Mouse (Mus musculus): ENCODE measurements around the gene Vmn1r40. TPM values are rescaled to one million over a fixed set of nuclear protein-coding genes. Genes with fewer than 3 reads are reported as not detected.

Vmn1r40 gene
- polyA plus RNA-seq (2016; fragmentation: Nextera tagmentation; extraction: Ambion mirVana), result not detected in 2 replicates

GRCm38 (mm10) chr6:89707240-89707639 lies at the start of gene Vmn1r40:
Vmn1r40 (plus strand) TSS chr6:89707540.
- H3K27me3 ChIP-seq (ENCODE audit: low read depth, poor library complexity, severe bottlenecking), result no peaks in the 10 kb centered on the region
- WGBS, result 80% methylated on average over 4 of the region's 4 CpGs
- 0 out of 2 replicates have a peak, but pooled peaks cover 4% of the 10 kb centered on the region for H3K9me3 ChIP-seq (replicated peaks)

DNA sequence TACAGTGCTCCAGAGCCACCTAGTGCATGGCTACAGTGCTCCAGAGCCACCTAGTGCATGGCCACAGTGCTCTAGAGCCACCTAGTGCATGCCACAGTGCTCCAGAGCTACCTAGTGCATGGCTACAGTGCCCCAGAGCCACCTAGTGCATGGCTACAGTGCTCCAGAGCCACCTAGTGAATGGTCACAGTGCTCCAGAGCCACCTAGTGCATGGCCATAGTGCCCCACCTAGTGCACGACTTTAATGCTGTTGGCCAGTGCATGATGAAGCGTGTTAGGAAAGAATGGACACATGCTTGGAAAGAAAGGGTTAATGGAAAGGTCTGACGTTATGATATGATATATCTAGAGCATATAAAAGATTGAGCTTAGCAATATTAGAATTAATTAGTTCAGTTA lies 49.0 kb upstream of the Vmn1r40 start:
- 89% methylated on average over 3 of the region's 3 CpGs for WGBS
- Histone ChIP-seq H3K27me3 (ENCODE audit: low read depth, poor library complexity, severe bottlenecking) (no peaks in the 10 kb centered on the region), H3K27ac (replicated peaks) (no peak overlapping the region), H3K4me3 (no peak overlapping the region), H3K9me3 (replicated peaks) (no peaks in the 10 kb centered on the region), H3K36me3 (peaks cover 4% of the 10 kb centered on the region), H3K4me1 (no peaks in the 10 kb centered on the region)
- no peak for DNase-seq (ENCODE audit: low spot score)

More at GRCm38 (mm10) chr6:89707240-89707639, at the start of gene Vmn1r40:
- Histone ChIP-seq H3K36me3 (no peaks in the 10 kb centered on the region), H3K4me1 (no peaks in the 10 kb centered on the region), H3K27ac (replicated peaks) (no peak within 1 kb of the TSS), H3K4me3 (no peak within 1 kb of the TSS)
- no peak for DNase-seq (ENCODE audit: low spot score)

GRCm38 (mm10) chr6:89658931-89659330 lies 48.4 kb upstream of the Vmn1r40 start:
- Histone ChIP-seq H3K27ac (replicated peaks) (no peak overlapping the region), H3K36me3 (peaks cover 10% of the 10 kb centered on the region), H3K27me3 (ENCODE audit: low read depth, poor library complexity, severe bottlenecking) (no peaks in the 10 kb centered on the region), H3K4me3 (no peak overlapping the region), H3K4me1 (no peaks in the 10 kb centered on the region), H3K9me3 (replicated peaks) (no peaks in the 10 kb centered on the region)
- no peak for DNase-seq (ENCODE audit: low spot score)
- 88% methylated on average over 6 of the region's 6 CpGs for WGBS

- 38% methylated on average over 7 of the region's 7 CpGs for WGBS
- H3K4me3 ChIP-seq, result no peak overlapping the region
Measured at GRCm38 (mm10) chr6:89659692-89660423, 47.5 kb upstream of the Vmn1r40 start.

DNA sequence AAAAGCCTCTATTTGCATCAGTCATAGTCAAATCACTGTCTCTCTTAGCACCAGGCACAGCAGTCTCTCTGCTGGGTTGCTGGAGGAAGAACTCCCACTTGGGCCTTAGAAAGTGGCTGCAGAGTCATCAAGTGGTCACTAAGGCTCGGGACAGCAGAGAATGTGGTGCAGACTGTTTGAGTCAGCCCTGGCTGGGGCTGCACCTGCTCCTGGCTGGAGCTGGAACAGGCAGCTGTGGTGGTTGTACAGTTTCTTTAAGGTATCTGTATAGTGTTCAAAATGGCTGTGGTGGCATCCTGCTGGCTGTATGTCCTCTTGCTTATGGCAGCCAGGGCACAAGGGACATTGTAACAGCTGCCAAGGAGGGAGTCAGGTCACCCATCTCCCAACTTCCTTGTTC lies 46.9 kb upstream of the Vmn1r40 start:
- H3K36me3 ChIP-seq, result peaks cover 18% of the 10 kb centered on the region
- WGBS, result 77% methylated on average over 1 of the region's 1 CpGs
- H3K4me3 ChIP-seq, result no peak overlapping the region
- H3K9me3 ChIP-seq (replicated peaks), result no peaks in the 10 kb centered on the region
- no peak for DNase-seq (ENCODE audit: low spot score)
- no peak overlapping the region for H3K27ac ChIP-seq (replicated peaks)
- 0 out of 2 replicates have a peak, but pooled peaks cover 3% of the 10 kb centered on the region for H3K4me1 ChIP-seq
- no peaks in the 10 kb centered on the region for H3K27me3 ChIP-seq (ENCODE audit: low read depth, poor library complexity, severe bottlenecking)

More at GRCm38 (mm10) chr6:89659692-89660423, 47.5 kb upstream of the Vmn1r40 start:
- Histone ChIP-seq H3K27me3 (ENCODE audit: low read depth, poor library complexity, severe bottlenecking) (no peaks in the 10 kb centered on the region), H3K36me3 (peaks cover 18% of the 10 kb centered on the region), H3K9me3 (replicated peaks) (no peaks in the 10 kb centered on the region), H3K4me1 (0 out of 2 replicates have a peak, but pooled peaks cover 1% of the 10 kb centered on the region), H3K27ac (replicated peaks) (no peak overlapping the region)
- peak; percentile 39 for DNase-seq (ENCODE audit: low spot score)

DNA sequence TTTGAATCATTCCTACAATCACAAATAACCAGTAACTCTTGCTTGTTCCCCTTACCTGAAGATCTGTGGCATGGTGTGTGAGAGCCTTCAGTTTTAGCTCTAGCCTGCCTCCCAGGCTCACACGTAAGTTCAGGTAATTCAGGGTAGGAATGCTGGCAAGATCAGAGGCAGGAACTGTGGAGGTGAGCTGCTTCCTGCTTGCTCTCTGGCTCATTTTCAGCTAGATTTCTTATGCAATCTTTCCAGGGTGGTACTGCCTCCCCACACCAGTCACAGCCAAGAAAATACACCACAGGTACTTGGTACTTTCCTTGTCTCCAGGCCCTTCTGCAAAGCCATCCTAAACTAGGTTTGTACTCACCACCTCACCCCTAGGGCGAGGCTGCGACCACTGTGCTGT lies 44.8 kb upstream of the Vmn1r40 start:
- Histone ChIP-seq H3K9me3 (replicated peaks) (no peaks in the 10 kb centered on the region), H3K27ac (replicated peaks) (no peak overlapping the region), H3K36me3 (peaks cover 18% of the 10 kb centered on the region), H3K27me3 (ENCODE audit: low read depth, poor library complexity, severe bottlenecking) (no peaks in the 10 kb centered on the region), H3K4me1 (0 out of 2 replicates have a peak, but pooled peaks cover 3% of the 10 kb centered on the region), H3K4me3 (no peak overlapping the region)
- 84% methylated on average over 3 of the region's 3 CpGs for WGBS
- no peak for DNase-seq (ENCODE audit: low spot score)

- no peak overlapping the region for H3K27ac ChIP-seq (replicated peaks)
- H3K36me3 ChIP-seq, result peaks cover 18% of the 10 kb centered on the region
- no peaks in the 10 kb centered on the region for H3K27me3 ChIP-seq (ENCODE audit: low read depth, poor library complexity, severe bottlenecking)
- H3K9me3 ChIP-seq (replicated peaks), result no peaks in the 10 kb centered on the region
- 43% methylated on average over 8 of the region's 8 CpGs for WGBS
- no peak overlapping the region for H3K4me3 ChIP-seq
- 0 out of 2 replicates have a peak, but pooled peaks cover 3% of the 10 kb centered on the region for H3K4me1 ChIP-seq
- no peak for DNase-seq (ENCODE audit: low spot score)
Measured at GRCm38 (mm10) chr6:89665155-89665554, 42.2 kb upstream of the Vmn1r40 start.

- Histone ChIP-seq H3K4me3 (no peak overlapping the region), H3K4me1 (0 out of 2 replicates have a peak, but pooled peaks cover 3% of the 10 kb centered on the region), H3K9me3 (replicated peaks) (no peaks in the 10 kb centered on the region), H3K36me3 (peaks cover 18% of the 10 kb centered on the region), H3K27ac (replicated peaks) (no peak overlapping the region), H3K27me3 (ENCODE audit: low read depth, poor library complexity, severe bottlenecking) (no peaks in the 10 kb centered on the region)
- 90% methylated on average over 7 of the region's 7 CpGs for WGBS
- no peak for DNase-seq (ENCODE audit: low spot score)
Measured at GRCm38 (mm10) chr6:89665667-89666066, 41.7 kb upstream of the Vmn1r40 start.

DNA sequence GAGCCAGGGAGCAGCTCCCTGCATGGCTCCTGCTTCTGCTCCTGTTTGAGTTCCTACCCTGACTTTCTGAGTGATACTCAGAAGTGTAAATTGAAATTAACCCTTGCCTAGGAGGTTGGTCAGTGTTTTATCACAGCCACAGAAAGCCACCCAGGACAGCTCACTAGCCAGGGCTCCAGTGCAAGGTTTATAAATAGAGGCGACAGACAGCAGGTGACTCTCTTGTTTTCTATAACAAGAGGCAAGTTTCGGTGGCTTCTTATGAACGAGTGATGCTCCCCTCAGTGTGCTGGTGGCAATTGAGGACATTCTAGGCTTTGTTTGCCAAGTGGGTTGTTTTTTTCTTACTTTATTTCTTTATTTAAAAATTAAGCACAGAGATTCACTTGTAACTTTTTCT lies 40.4 kb upstream of the Vmn1r40 start:
- H3K4me3 ChIP-seq, result no peak overlapping the region
- H3K36me3 ChIP-seq, result peaks cover 18% of the 10 kb centered on the region
- H3K4me1 ChIP-seq, result 0 out of 2 replicates have a peak, but pooled peaks cover 3% of the 10 kb centered on the region
- no peaks in the 10 kb centered on the region for H3K9me3 ChIP-seq (replicated peaks)
- H3K27me3 ChIP-seq (ENCODE audit: low read depth, poor library complexity, severe bottlenecking), result no peaks in the 10 kb centered on the region
- no peak overlapping the region for H3K27ac ChIP-seq (replicated peaks)
- DNase-seq (ENCODE audit: low spot score), result no peak
- WGBS, result 89% methylated on average over 3 of the region's 3 CpGs

- WGBS, result 90% methylated on average over 6 of the region's 6 CpGs
- 0 out of 2 replicates have a peak, but pooled peaks cover 3% of the 10 kb centered on the region for H3K4me1 ChIP-seq
Measured at GRCm38 (mm10) chr6:89669556-89669955, 37.8 kb upstream of the Vmn1r40 start.

DNA sequence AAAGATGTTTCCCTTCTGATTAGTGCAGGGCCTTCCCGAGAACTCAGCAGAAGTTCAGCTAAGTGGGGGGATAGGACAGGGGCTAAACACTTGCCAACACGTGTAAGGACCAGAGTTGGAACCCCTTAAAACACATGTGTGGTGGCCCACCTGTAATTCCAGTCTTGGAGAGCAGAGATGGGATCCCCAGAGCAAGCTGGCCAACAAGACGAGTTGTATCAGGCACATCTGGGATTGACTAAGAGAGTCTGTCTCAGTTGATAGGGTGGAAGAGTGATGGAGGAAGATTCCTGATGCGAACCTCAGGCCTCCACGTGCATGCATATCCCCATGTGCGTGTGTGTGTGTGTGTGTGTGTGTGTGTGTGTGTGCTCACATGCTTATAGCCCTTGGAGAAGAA lies 35.9 kb upstream of the Vmn1r40 start:
- H3K27me3 ChIP-seq (ENCODE audit: low read depth, poor library complexity, severe bottlenecking), result no peaks in the 10 kb centered on the region
- no peak for DNase-seq (ENCODE audit: low spot score)
- no peak overlapping the region for H3K4me3 ChIP-seq
- 83% methylated on average over 6 of the region's 6 CpGs for WGBS
- H3K9me3 ChIP-seq (replicated peaks), result no peaks in the 10 kb centered on the region
- H3K27ac ChIP-seq (replicated peaks), result no peak overlapping the region
- H3K4me1 ChIP-seq, result no peaks in the 10 kb centered on the region
- peaks cover 13% of the 10 kb centered on the region for H3K36me3 ChIP-seq

More at GRCm38 (mm10) chr6:89669556-89669955, 37.8 kb upstream of the Vmn1r40 start:
- Histone ChIP-seq H3K36me3 (0 out of 2 replicates have a peak, but pooled peaks cover 2% of the 10 kb centered on the region), H3K9me3 (replicated peaks) (no peaks in the 10 kb centered on the region), H3K4me3 (no peak overlapping the region), H3K27me3 (ENCODE audit: low read depth, poor library complexity, severe bottlenecking) (no peaks in the 10 kb centered on the region), H3K27ac (replicated peaks) (no peak overlapping the region)
- no peak for DNase-seq (ENCODE audit: low spot score)

DNA sequence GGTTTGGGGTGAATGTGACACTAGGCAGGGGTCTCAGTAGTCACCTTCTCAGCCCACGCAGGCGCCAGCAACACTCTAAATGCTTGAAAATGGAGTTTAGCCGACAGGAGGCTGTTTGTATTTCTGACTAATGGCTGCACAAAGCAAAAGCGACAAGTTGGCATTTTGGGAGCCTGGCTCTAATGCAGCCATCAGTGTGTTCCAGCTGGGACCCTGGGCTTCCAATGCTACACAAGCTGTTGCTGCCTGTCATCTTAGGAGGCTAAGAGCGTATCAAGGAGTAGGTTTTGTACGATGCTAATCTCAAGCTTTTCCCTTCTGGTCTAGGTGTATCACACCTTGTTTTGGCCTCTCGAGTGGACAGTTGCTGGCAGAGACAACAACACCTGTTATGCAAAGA lies 34.7 kb upstream of the Vmn1r40 start:
- Histone ChIP-seq H3K36me3 (peaks cover 13% of the 10 kb centered on the region), H3K27ac (replicated peaks) (no peak overlapping the region), H3K4me3 (no peak overlapping the region), H3K27me3 (ENCODE audit: low read depth, poor library complexity, severe bottlenecking) (no peaks in the 10 kb centered on the region), H3K4me1 (no peaks in the 10 kb centered on the region), H3K9me3 (replicated peaks) (no peaks in the 10 kb centered on the region)
- WGBS, result 89% methylated on average over 7 of the region's 7 CpGs
- DNase-seq (ENCODE audit: low spot score), result no peak

DNA sequence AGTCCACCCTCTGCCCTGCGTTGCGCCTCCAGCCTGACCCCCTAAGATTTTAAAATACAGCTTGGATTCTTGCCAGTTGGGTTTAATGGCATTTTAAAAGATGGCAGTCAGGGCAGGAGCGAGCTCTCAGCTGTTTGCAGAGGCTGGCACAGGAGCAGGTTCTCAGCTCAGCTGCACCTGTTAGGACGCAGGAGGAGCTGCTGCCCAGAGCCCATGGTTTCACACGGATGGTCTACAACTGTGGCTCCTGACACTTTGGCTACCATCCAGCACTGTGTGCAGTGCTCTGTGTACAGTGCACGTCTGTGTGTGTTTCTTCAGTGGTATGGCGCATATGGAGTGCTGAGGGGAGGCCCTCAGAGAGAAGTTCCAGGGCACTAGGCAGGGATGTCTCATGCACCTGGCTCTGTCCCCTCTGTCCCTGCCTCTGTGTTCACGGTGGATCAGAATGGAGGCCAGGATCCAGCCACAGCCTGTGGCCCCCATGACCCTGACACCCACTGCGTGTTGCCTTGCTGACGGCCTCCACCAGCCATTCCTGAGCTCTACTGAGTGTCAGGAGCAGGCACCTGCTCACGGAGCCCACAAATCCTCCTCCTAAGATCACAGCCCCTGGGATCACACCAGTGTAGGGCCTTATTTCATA lies 34.1 kb upstream of the Vmn1r40 start:
- H3K27ac ChIP-seq (replicated peaks), result no peak overlapping the region
- no peaks in the 10 kb centered on the region for H3K27me3 ChIP-seq (ENCODE audit: low read depth, poor library complexity, severe bottlenecking)
- no peaks in the 10 kb centered on the region for H3K9me3 ChIP-seq (replicated peaks)
- 91% methylated on average over 11 of the region's 11 CpGs for WGBS
- H3K36me3 ChIP-seq, result peaks cover 13% of the 10 kb centered on the region
- no peaks in the 10 kb centered on the region for H3K4me1 ChIP-seq
- no peak for DNase-seq (ENCODE audit: low spot score)
- no peak overlapping the region for H3K4me3 ChIP-seq

Measured in midbrain, embryonic 10.5 days (tissue).